ENCODE assay signal across 10 mouse cellular contexts in genomic region chr15:89365141-89365551, GRCm38 (mm10). TPM values are rescaled to one million over a fixed set of nuclear protein-coding genes. Genes with fewer than 3 reads are reported as not detected.
"Had no signal": no experiment of that assay in that cellular context is flagged by ENCODE, and none has a peak within 500 bp of the region (broad histone marks: within the 10 kb centered on the region; RNA-seq: fewer than 3 reads in every experiment).

No protein-coding gene starts in this region.

- ATAC-seq: liver, postnatal 0 days; midbrain, embryonic 13.5 days had no signal

- DNase-seq: kidney, postnatal 36 days; layer of hippocampus, adult 9-11 months; liver; liver, embryonic 13.5 days; thymus, adult 18-20 months; thymus, postnatal 25 days had no signal

RNA-seq across cellular contexts. Expression of gene Tymp, which starts 11.7 kb away (rescaled TPM):
- total RNA-seq: megakaryocyte-erythroid progenitor cell, adult 5-6 weeks had no signal

RNA-seq across cellular contexts. Expression of gene Odf3b, which starts 13.9 kb away (rescaled TPM):
- total RNA-seq: neutrophil, adult 5-6 weeks had no signal
